Mouse (Mus musculus) kidney, embryonic 16.5 days (tissue): Measurements from ENCODE around the gene Tubgcp5. TPM values are rescaled to one million over a fixed set of nuclear protein-coding genes. Genes with fewer than 3 reads are reported as not detected.

Experiments
- ATAC-seq: fragments of 200-750 bp; cut with Nextera tagmentation; 2 replicates; pipeline ENCODE4 v1.8.0; 2017; ENCODE audit warnings: moderate TSS enrichment; ENCODE audit not compliant: low FRiP score, low TSS enrichment
- H3K27ac ChIP-seq: fragments of 300-500 bp; sonication (generic); 2 replicates; pipeline ENCODE4 v1.5.1; 2014; ENCODE audit warnings: low read length
- H3K27me3 ChIP-seq: fragments of 300-500 bp; sonication (generic); 2 replicates; pipeline ENCODE4 v1.6.1; 2014; ENCODE audit warnings: low read length, control low read depth, mixed read lengths; ENCODE audit not compliant: insufficient read depth
- H3K36me3 ChIP-seq: fragments of 300-500 bp; sonication (generic); 2 replicates; pipeline ENCODE4 v1.6.1; 2014; ENCODE audit warnings: low read length, control low read depth, mixed read lengths; ENCODE audit not compliant: insufficient read depth
- H3K4me1 ChIP-seq: fragments of 300-500 bp; sonication (generic); 2 replicates; pipeline ENCODE4 v1.6.1; 2014; ENCODE audit warnings: low read length, control low read depth, mixed read lengths; ENCODE audit not compliant: insufficient read depth
- H3K4me2 ChIP-seq: fragments of 300-500 bp; sonication (generic); replicated peaks from 2 replicates; pipeline ENCODE4 v1.6.1; 2014; ENCODE audit warnings: low read depth, low read length
- H3K4me3 ChIP-seq: fragments of 300-500 bp; sonication (generic); 2 replicates; pipeline ENCODE4 v1.5.1; 2014; ENCODE audit warnings: mild to moderate bottlenecking, low read length
- H3K9ac ChIP-seq: fragments of 300-500 bp; sonication (generic); replicated peaks from 2 replicates; pipeline ENCODE4 v1.6.1; 2014; ENCODE audit warnings: low read length
- H3K9me3 ChIP-seq: fragments of 300-500 bp; sonication (generic); 2 replicates; pipeline ENCODE4 v1.6.1; 2016; ENCODE audit warnings: low read length, control low read depth
- WGBS: fragments of 180-500 bp; shearing (Covaris S2); extraction: QIAGEN DNeasy Blood & Tissue Kit; methylation state at CpG from one replicate; pipeline ENCODE4 v1.1.7; 2014; 5-methylcytosine and 5-hydroxymethylcytosine counted together
- polyA plus RNA-seq: library from polyadenylated mRNA; unstranded; fragments of >200 nt; fragmentation: Nextera tagmentation; extraction: Ambion mirVana; gene quantifications from 2 replicates; pipeline ENCODE4 v1.2.1, GENCODE M21; 2015

The Tubgcp5 gene
- polyA plus RNA-seq, 1 experiment from 2014 or later, result 27.6 TPM

- Histone ChIP-seq H3K27me3 (no peaks in the 10 kb centered on the region), H3K27ac (no peak overlapping the region), H3K9me3 (no peaks in the 10 kb centered on the region), H3K4me3 (no peak overlapping the region), H3K9ac (no peak overlapping the region), H3K4me1 (no peaks in the 10 kb centered on the region), H3K36me3 (peaks cover 18% of the 10 kb centered on the region; the same call in 1 of the 2 replicates), H3K4me2 (no peak overlapping the region)
- no peak for ATAC-seq
- WGBS, result 76% methylated on average over 4 of the region's 4 CpGs
Measured at GRCm38 (mm10) chr7:55861175-55861574, 67.2 kb downstream of the Tubgcp5 start.

DNA sequence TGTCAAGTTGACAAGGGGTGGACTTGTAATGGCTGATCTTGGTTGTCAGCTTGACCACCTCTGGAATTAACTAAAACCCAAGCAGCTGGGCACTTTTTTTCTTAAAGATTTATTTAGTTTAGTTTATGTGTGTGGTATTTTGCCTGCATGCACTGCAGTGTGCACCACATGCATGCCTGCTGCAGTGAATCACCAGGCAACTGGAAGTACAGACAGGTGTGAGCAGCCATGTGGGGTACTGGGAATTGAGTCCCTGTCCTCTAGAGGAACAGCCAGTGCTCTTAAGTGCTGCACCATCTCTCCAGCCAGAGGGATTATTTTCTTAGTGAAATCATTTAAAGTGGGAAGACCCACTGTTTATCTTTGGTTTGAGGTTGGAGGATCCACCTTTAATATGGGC is 71.1 kb downstream of the Tubgcp5 start:
- Histone ChIP-seq H3K9ac (no peak overlapping the region), H3K27ac (no peak overlapping the region), H3K27me3 (no peaks in the 10 kb centered on the region), H3K4me2 (no peak overlapping the region), H3K4me1 (peaks cover 14% of the 10 kb centered on the region), H3K36me3 (peaks cover 14% of the 10 kb centered on the region; the same call in 1 of the 2 replicates), H3K4me3 (no peak overlapping the region), H3K9me3 (no peaks in the 10 kb centered on the region)
- no peak for ATAC-seq

GRCm38 (mm10) chr7:55865750-55866416 is 71.9 kb downstream of the Tubgcp5 start:
- H3K4me2 ChIP-seq, result no peak overlapping the region
- H3K9me3 ChIP-seq, result no peaks in the 10 kb centered on the region
- no peaks in the 10 kb centered on the region for H3K27me3 ChIP-seq
- WGBS, result 77% methylated on average over 8 of the region's 8 CpGs
- H3K4me3 ChIP-seq, result no peak overlapping the region
- H3K36me3 ChIP-seq, result peaks cover 14% of the 10 kb centered on the region; the same call in 1 of the 2 replicates
- no peak overlapping the region for H3K9ac ChIP-seq
- ATAC-seq, result no peak
- peaks cover 14% of the 10 kb centered on the region for H3K4me1 ChIP-seq
- H3K27ac ChIP-seq, result no peak overlapping the region

GRCm38 (mm10) chr7:55868247-55868646 is 74.3 kb downstream of the Tubgcp5 start:
- 82% methylated on average over 7 of the region's 7 CpGs for WGBS
- Histone ChIP-seq H3K9ac (no peak overlapping the region), H3K9me3 (no peaks in the 10 kb centered on the region), H3K27ac (no peak overlapping the region), H3K27me3 (no peaks in the 10 kb centered on the region), H3K4me1 (peaks cover 14% of the 10 kb centered on the region), H3K4me3 (no peak overlapping the region), H3K4me2 (no peak overlapping the region), H3K36me3 (peaks cover 11% of the 10 kb centered on the region)
- no peak for ATAC-seq

DNA sequence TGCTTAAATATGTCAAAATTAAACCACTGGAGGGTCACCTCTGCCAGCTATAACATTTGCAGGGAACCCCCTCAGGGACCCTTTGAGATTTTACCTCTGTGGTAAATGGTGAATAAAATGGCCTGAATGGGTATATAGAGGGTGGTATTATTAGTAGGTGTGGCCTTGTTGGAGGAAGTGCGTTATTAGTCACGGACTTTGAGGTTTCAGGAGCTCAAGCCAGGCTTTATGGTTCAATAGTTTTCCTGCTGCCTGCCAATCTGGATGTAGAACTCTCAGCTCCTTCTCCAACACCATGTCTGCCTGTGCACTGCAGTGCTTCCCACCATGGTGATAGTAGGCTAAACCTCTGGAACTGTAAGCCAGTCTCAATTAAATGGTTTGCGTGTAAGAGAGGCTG is 75.3 kb downstream of the Tubgcp5 start:
- no peak; the same call in 1 of the 2 replicates for ATAC-seq
- Histone ChIP-seq H3K4me1 (peaks cover 14% of the 10 kb centered on the region), H3K9ac (no peak overlapping the region), H3K9me3 (no peaks in the 10 kb centered on the region), H3K27ac (no peak overlapping the region), H3K27me3 (no peaks in the 10 kb centered on the region), H3K4me2 (no peak overlapping the region), H3K36me3 (peaks cover 15% of the 10 kb centered on the region), H3K4me3 (no peak overlapping the region)
- WGBS, result 48% methylated on average over 3 of the region's 3 CpGs

DNA sequence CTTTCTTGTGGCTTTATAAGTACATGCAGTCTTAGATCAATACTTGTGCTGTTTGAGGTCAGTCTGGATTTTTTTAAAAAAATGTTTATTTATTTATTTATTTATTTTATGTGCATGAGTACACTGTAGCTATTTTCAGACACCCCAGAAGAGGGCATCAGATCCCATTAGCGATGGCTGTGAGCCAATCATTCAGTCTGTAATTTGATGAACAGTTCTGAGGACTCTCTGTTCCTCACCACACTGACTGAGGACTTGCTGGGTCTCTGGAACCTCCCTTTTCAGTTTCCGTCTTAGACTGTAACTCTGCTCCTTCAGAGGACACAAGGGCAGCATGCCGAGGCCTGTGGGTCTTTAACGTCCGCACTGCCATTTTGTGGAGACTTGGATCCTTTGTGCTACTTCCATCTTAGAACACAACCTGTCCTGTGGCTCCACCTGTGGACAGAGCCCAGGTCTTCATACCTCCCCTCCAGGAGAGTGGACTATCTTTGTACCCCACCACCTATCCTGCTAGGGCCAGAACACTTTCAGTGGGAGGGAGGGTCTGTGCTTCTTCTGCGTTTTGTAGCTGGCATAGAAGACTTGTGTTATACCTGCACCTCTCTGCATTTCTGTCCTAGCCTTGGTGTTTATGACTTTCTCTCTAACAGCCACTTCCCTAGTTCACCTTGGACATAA is 76.5 kb downstream of the Tubgcp5 start:
- Histone ChIP-seq H3K9ac (no peak overlapping the region), H3K27ac (no peak overlapping the region), H3K9me3 (no peaks in the 10 kb centered on the region), H3K36me3 (peaks cover 27% of the 10 kb centered on the region), H3K4me1 (peaks cover 14% of the 10 kb centered on the region), H3K4me3 (no peak overlapping the region), H3K27me3 (no peaks in the 10 kb centered on the region), H3K4me2 (no peak overlapping the region)
- 88% methylated on average over 6 of the region's 6 CpGs for WGBS
- peak; percentile 69; the same call in 1 of the 2 replicates for ATAC-seq

GRCm38 (mm10) chr7:55871476-55871875 is 77.5 kb downstream of the Tubgcp5 start:
- Histone ChIP-seq H3K36me3 (peaks cover 33% of the 10 kb centered on the region), H3K4me1 (peaks cover 14% of the 10 kb centered on the region), H3K9ac (no peak overlapping the region), H3K27me3 (no peaks in the 10 kb centered on the region), H3K4me3 (no peak overlapping the region), H3K9me3 (no peaks in the 10 kb centered on the region), H3K4me2 (no peak overlapping the region), H3K27ac (no peak overlapping the region)
- no peak for ATAC-seq
- WGBS, result 84% methylated on average over 5 of the region's 5 CpGs

- Histone ChIP-seq H3K4me3 (no peak overlapping the region), H3K9ac (no peak overlapping the region), H3K4me1 (0 out of 2 replicates have a peak, but pooled peaks cover 2% of the 10 kb centered on the region), H3K36me3 (peaks cover 59% of the 10 kb centered on the region), H3K9me3 (no peaks in the 10 kb centered on the region), H3K27ac (no peak overlapping the region), H3K4me2 (no peak overlapping the region), H3K27me3 (no peaks in the 10 kb centered on the region)
- WGBS, result 88% methylated on average over 7 of the region's 7 CpGs
- no peak for ATAC-seq
Measured at GRCm38 (mm10) chr7:55874703-55875102, 80.7 kb downstream of the Tubgcp5 start.

GRCm38 (mm10) chr7:55877721-55878120 is 83.8 kb downstream of the Tubgcp5 start:
- H3K4me2 ChIP-seq, result no peak overlapping the region
- no peaks in the 10 kb centered on the region for H3K9me3 ChIP-seq
- no peak overlapping the region for H3K4me3 ChIP-seq
- no peaks in the 10 kb centered on the region for H3K27me3 ChIP-seq
- H3K9ac ChIP-seq, result no peak overlapping the region
- peaks cover 86% of the 10 kb centered on the region for H3K36me3 ChIP-seq
- H3K27ac ChIP-seq, result no peak overlapping the region
- no peak for ATAC-seq
- 91% methylated on average over 10 of the region's 10 CpGs for WGBS
- H3K4me1 ChIP-seq, result no peaks in the 10 kb centered on the region

DNA sequence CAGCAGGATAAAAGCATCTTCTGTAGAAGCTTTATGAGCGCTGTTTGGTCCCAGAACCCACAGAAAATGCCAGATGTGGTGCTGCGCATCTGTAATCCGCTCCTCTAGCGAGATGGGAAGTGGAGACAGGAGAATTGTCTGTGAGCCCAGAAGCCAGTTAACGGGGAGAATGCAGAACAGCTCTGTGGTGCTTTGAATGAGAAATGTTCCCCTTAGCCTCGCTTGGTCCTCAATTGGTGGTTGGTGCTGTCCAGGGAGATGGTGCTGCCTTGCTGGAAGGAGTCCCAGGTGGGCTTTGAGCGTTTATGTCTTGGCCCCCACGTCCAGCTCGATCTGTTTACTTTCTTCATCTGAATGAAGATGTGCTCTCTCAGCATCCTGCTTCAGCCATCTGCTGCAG is 86.9 kb downstream of the Tubgcp5 start:
- Histone ChIP-seq H3K9me3 (no peaks in the 10 kb centered on the region), H3K4me1 (no peaks in the 10 kb centered on the region), H3K9ac (no peak overlapping the region), H3K4me2 (no peak overlapping the region), H3K4me3 (no peak overlapping the region), H3K36me3 (peaks cover 62% of the 10 kb centered on the region), H3K27me3 (no peaks in the 10 kb centered on the region), H3K27ac (no peak overlapping the region)
- ATAC-seq, result no peak
- WGBS, result 87% methylated on average over 9 of the region's 9 CpGs
